Mouse (Mus musculus) embryonic stem cell, embryonic (primary cell): ENCODE data around the gene Pusl1.

ENCODE experiments used
- CTCF ChIA-PET, 4 experiments: fragments of 300-600 bp in 2 of 4; fragments of 350-600 bp in 2 of 4; sonication (Branson Sonifier 250); formaldehyde crosslinking; loops; one replicate each; lab custom pipeline; 2022; ENCODE audit warnings: inconsistent platforms in 2 of 4; lab: Charles Lee
- POLR2A ChIA-PET, 4 experiments: fragments of 300-600 bp in 2 of 4; fragments of 350-600 bp in 2 of 4; sonication (Branson Sonifier 250); formaldehyde crosslinking; loops; one replicate each; lab custom pipeline; 2022; ENCODE audit warnings: antibody characterized with exemption in 4 of 4, inconsistent platforms in 1 of 4; lab: Charles Lee

Gene Pusl1

DNA sequence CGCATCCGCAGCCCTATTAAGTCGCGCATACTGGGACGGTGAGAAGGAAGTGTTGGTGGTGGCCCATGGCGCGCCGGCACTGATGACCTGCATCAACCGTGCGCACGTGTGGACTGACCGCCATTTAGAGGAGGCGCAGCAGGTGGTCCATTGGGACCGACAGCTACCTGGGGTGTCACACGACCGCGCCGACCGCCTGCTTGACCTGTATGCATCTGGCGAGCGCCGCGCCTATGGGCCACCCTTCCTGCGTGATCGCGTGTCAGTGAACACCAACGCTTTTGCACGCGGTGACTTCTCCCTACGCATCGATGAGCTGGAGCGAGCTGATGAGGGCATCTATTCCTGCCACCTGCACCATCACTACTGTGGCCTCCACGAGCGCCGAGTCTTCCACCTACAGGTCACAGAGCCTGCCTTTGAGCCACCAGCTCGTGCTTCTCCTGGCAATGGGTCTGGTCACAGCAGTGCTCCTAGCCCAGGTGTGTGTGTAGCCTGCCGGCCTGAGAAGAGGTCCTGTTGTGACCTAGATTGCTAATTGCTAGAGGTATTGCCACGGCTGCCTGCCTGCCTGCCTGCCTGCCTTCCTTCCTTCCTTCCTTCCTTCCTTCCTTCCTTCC, 49.8 kb downstream of the Pusl1 start:
- ChIA-PET POLR2A (interaction anchor here (0.7 to 3.4 kb wide), 37 partner anchors 8 to 407 kb away, joined by 3 to 15 read pairs (median 4); partner anchors contain the start of genes Aurkaip1 (in 2 of the 4), Ccnl2 (in 2 of the 4), Cptp (in 2 of the 4) and Ints11 (in 2 of the 4)), CTCF (interaction anchor here in 1 of 4 experiments (0.8 to 1.7 kb wide), 6 partner anchors 8 to 117 kb away, joined by 3 to 8 read pairs (median 4); partner anchors contain the start of genes Aurkaip1, Cptp, Ints11 and Mrpl20)

DNA sequence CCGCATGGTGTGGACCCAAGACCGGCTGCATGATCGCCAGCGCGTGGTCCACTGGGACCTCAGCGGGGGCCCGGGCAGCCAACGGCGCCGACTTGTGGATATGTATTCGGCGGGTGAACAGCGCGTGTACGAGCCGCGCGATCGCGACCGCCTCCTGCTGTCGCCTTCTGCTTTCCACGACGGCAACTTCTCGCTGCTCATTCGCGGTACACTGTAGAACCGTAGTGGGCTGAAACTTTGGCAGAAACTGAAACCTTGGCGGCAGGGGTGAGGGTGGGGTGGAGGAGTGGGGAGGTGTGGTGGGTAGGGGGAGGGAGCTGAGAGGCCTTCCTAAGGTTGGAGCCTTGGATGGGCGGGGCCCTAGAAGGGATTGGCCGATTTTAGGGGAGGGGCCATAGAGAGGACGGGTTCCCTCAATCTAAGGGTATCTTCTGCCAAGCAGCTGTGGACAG, 50.6 kb downstream of the Pusl1 start:
- ChIA-PET CTCF (interaction anchor here in 2 of 4 experiments (0.6 to 1.7 kb wide), 7 partner anchors 7 to 118 kb away, joined by 3 to 8 read pairs (median 4); partner anchors contain the start of genes Acap3 (in 1 of the 2), Aurkaip1 (in 1 of the 2), Cptp (in 1 of the 2) and Ints11 (in 1 of the 2)), POLR2A (interaction anchor here (0.6 to 3.4 kb wide), 38 partner anchors 7 to 408 kb away, joined by 3 to 15 read pairs (median 4); partner anchors contain the start of genes Aurkaip1 (in 3 of the 4), Ccnl2 (in 2 of the 4), Cptp (in 2 of the 4) and Ints11 (in 2 of the 4))

DNA sequence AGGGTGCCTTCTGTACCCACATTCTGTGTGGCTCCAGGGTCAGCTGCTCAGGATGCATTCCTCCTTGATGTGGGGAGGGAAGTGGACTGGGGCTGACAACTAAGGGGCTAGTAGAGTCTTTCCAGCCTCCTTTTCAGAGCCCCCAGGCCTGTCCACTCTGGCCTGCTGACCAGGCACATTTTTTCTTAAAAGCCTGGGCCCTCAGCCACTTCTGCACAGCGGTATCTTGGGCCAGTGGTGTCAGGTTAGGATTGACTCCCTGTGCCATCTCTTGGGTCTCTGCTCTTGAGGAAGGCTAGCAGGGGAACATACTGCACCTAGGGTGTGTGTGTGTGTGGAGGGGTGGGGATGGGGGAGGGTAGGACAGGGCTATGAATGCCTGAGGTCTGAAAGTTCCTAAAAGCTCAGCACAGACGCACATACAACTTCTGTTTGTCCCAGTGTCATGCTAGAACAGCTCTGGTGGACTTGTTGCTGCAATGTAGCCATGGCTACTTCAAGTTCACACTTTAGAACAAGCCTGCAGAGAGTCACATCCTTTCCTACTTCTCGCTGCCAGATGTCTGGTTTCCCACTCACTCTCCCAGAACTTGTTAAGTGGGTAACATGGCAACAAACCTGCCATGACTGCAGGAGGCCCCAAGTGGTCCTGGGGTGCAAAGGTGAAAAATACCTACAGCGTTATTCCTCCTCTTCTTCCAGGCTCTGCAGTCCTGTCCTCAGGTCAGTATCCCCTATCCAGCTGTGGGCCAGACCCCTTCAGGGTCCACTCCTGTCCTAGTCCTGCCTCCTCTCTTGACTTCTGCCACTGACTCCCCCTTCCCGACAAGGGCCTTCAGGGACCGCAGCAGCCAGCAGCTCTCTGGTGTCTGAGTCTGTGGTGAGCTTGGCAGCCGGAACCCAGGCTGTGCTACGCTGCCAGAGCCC, 51.2 kb downstream of the Pusl1 start:
- ChIA-PET CTCF (interaction anchor here in 2 of 4 experiments (0.6 to 1.7 kb wide), 6 partner anchors 8 to 119 kb away, joined by 3 to 8 read pairs (median 4); partner anchors contain the start of genes Acap3 (in 1 of the 2), Aurkaip1 (in 1 of the 2), Cptp (in 1 of the 2) and Ints11 (in 1 of the 2)), POLR2A (interaction anchor here (0.6 to 3.4 kb wide), 36 partner anchors 7 to 409 kb away, joined by 3 to 15 read pairs (median 4); partner anchors contain the start of genes Aurkaip1 (in 3 of the 4), Ccnl2 (in 2 of the 4), Cptp (in 2 of the 4) and Ints11 (in 2 of the 4))

DNA sequence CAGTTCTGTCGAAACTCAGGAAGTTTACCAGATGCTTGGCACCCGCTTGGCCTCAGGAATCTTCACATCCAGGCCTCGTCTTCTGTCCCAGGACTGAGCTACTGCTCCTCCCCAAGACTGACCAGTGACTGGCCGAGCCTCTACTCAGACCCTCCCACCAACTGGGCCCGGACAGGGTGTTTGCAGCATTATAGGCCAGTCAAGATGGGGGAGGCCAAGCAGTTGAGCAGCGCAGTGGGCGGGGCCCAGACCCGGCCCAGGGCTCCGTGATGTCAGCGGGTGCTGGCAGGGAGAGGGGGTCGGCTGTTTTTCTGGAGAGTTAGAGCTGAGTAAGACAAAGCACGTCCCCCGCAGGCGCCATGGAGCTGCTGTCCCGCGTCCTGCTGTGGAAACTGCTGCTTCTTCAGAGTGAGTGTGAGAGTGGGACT, 52.1 kb downstream of the Pusl1 start, which contains the start of gene Mxra8:
Mxra8 (plus strand) TSS at position 198 of the 428 bp plus-strand sequence.
- ChIA-PET POLR2A (interaction anchor here (0.7 to 2.1 kb wide), 15 partner anchors 8 to 353 kb away, joined by 3 to 12 read pairs (median 4); partner anchors contain the start of genes Ccnl2 (in 2 of the 4), Aurkaip1 (in 1 of the 4), B3galt6 (in 1 of the 4) and C1qtnf12 (in 1 of the 4)), CTCF (interaction anchor here in 1 of 4 experiments (1.2 to 1.7 kb wide), 2 partner anchors 65 to 117 kb away, joined by 3 read pairs; no protein-coding TSS in a partner anchor)

DNA sequence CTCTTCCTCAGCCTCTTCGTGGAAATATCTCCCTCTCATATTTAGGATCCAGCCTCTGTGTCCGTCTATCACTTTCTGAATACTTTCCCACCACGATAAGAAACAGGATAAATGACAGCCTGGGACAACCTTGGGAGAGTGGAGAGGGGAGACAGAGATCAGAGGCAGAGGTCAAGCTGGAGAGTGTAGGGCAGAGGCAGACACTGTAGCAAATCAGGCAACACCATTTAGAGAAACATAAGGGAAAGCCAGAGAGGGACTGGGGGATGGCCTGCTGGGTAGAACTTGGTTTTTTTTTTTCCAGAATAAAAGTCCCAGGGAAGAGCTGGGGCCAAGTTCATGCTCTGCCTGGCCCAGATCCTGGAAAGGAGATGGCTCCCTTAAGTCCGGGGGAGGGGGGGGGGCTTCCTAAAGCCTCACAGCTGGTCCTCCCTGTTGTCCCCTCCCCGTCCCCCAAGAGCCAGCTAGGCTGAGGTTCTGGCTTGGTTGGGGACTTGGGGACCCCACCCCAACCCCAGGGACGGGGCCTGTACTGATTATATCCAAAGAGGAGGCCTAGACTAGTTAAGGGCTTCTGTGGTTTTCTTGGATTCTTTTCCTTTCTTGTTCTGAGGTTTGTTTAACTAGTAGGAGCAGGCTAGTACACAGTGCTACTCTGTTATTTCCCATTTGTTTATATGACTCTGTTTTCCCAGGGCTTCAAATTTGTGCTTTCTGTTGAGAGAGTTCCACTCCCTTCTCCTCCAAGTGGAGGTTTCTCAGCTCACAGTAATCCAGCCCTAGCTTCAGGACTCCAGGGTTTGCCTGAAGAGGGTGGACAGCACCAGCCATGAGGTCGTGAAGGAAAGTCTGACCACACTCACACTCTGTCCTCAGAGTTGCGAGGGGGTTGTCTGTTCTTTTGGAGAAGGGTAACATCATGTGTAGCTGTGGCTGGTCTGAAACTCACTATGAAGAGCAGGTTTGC, 53.1 kb downstream of the Pusl1 start:
- ChIA-PET POLR2A (interaction anchor here in 2 of 4 experiments (0.7 to 2.0 kb wide), 10 partner anchors 9 to 354 kb away, joined by 3 to 7 read pairs (median 4); partner anchors contain the start of genes Ccnl2 (in 2 of the 2), B3galt6 (in 1 of the 2), Cptp (in 1 of the 2) and Ints11 (in 1 of the 2)), CTCF (interaction anchor here in 1 of 4 experiments (1.2 to 1.7 kb wide), 2 partner anchors 66 to 116 kb away, joined by 3 read pairs; no protein-coding TSS in a partner anchor)
